ENCODE assay signal across 8 mouse cellular contexts in the genomic region with DNA sequence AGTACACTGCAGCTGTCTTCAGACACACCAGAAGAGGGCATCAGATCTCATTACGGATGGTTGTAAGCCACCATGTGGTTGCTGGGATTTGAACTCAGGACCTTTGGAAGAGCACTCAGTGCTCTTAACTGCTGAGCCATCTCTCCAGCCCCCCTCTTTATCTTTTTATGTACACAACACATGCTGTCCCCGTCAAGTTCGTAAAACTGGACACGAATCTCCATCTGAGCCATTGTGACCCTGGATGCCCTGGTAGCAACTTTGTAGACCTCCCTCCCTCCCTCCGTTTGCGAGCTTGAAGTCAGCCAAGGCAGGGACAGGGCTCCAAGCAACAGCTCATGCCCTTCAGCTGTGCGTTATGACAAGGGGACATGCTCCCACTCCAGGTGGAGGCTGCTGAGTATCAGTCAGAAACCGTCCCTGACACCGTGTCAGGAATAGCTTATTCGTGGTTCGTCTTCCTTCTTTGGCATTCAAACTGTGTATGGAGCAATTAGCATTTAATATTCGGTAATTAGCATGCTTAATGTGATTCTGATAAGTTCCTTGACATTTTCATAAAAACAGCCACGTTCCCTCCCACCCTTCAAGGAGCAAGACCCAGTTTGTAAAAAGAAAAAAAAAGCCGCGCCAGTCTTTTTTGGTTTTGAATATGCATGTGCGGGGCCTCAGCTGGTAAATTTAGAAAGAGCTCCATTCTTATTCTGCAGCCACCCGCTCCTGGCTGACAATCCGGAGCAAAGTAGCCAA. TPM values are rescaled to one million over a fixed set of nuclear protein-coding genes. Genes with fewer than 3 reads are reported as not detected.
A peak's percentile ranks its signal among the peaks of the same experiment; 100 is the strongest.
DNase-seq lines count a peak whose midpoint lies in the region; ATAC-seq and TF ChIP-seq lines count a peak whose summit lies in the region.

No protein-coding gene starts in this region.

- no peak for TF ChIP-seq POLR2A in CH12.LX (IDR thresholded peaks at IDR 0.05; ENCODE audit: low read depth, low read length)

- H3K9me3 ChIP-seq in heart, embryonic 11.5 days (replicated peaks; ENCODE audit: control insufficient read depth, low read length), result no peaks in the 10 kb centered on the region
- H3K9me3 ChIP-seq in CH12.LX (replicated peaks; ENCODE audit: low read length), result peaks cover 12% of the 10 kb centered on the region
- no peaks in the 10 kb centered on the region for H3K9me3 ChIP-seq in hindbrain, embryonic 15.5 days
- no peaks in the 10 kb centered on the region for H3K9me3 ChIP-seq in midbrain, embryonic 10.5 days (replicated peaks)

- H3K27ac ChIP-seq in heart, embryonic 11.5 days (ENCODE audit: low read depth, low read length), result peak overlapping the region; percentile 57; the same call in 1 of the 2 replicates
- peak overlapping the region; percentile 70 for H3K27ac ChIP-seq in CH12.LX (ENCODE audit: insufficient read depth, low read depth)
- H3K27ac ChIP-seq in hindbrain, embryonic 15.5 days (replicated peaks), result peak overlapping the region; percentile 85
- H3K27ac ChIP-seq in midbrain, embryonic 10.5 days (replicated peaks), result peak overlapping the region; percentile 93

- peaks cover 7% of the 10 kb centered on the region for H3K4me1 ChIP-seq in heart, embryonic 11.5 days (ENCODE audit: control insufficient read depth, insufficient read depth, low read length)
- peaks cover 15 to 29% of the 10 kb centered on the region in 2 experiments for H3K4me1 ChIP-seq in CH12.LX (ENCODE audit: control insufficient read depth in 1 of 2, insufficient read depth in 2 of 2)
- H3K4me1 ChIP-seq in hindbrain, embryonic 15.5 days (replicated peaks), result peaks cover 18% of the 10 kb centered on the region
- peaks cover 25% of the 10 kb centered on the region for H3K4me1 ChIP-seq in midbrain, embryonic 10.5 days

- 6% methylated on average over 18 of the region's 18 CpGs for WGBS in heart, embryonic 11.5 days (ENCODE audit: insufficient replicate concordance)
- 5% methylated on average over 18 of the region's 18 CpGs for WGBS in hindbrain, embryonic 15.5 days
- WGBS in midbrain, embryonic 10.5 days, result 11% methylated on average over 18 of the region's 18 CpGs

- in situ Hi-C loops in CH12.LX (cut with MboI; ENCODE audit: low pct_ligation_motif_present, low pct_unique_long_range_greater_than_20kb, low sequenced_read_pairs), result no loop called here

- peak overlapping the region; percentile 96 for H3K4me3 ChIP-seq in heart, embryonic 11.5 days (ENCODE audit: low read depth, low read length)
- peak overlapping the region; percentile 57 to 88 (median 58) for H3K4me3 ChIP-seq in CH12.LX (replicated peaks in 1 of 3; ENCODE audit: low read depth in 2 of 3, low read length in 2 of 3, poor library complexity in 1 of 3)
- peak overlapping the region; percentile 99 for H3K4me3 ChIP-seq in hindbrain, embryonic 15.5 days
- peak overlapping the region; percentile 98 for H3K4me3 ChIP-seq in midbrain, embryonic 10.5 days

- no peak for DNase-seq in heart, postnatal 4 days
- peak; percentile 47 for DNase-seq in CH12.LX (ENCODE audit: extremely low read depth)
- DNase-seq in embryo, embryonic 11 days, result peak; percentile 62
- peak; percentile 41 for DNase-seq in midbrain, embryonic 10.5 days (ENCODE audit: low spot score)
- DNase-seq in urinary bladder, adult 2 months (ENCODE audit: low spot score), result no peak
- DNase-seq in right cerebral cortex, postnatal 36 days (ENCODE audit: low spot score in 2 of 2), result no peak

- TF ChIP-seq EP300 in CH12.LX (IDR thresholded peaks at IDR 0.05; ENCODE audit: low read length), result no peak; the same call in 1 of the 2 replicates

- peaks cover 27% of the 10 kb centered on the region for H3K79me2 ChIP-seq in CH12.LX (replicated peaks; ENCODE audit: control insufficient read depth, extremely low read depth, insufficient read depth, poor library complexity, severe bottlenecking)

- TF ChIP-seq CTCF in CH12.LX (conservative IDR thresholded peaks at IDR 0.05 in 1 of 2, IDR thresholded peaks at IDR 0.05 in 1 of 2; ENCODE audit: low read depth in 2 of 2, low read length in 2 of 2), result no peak

- ATAC-seq in heart, embryonic 11.5 days (replicated peaks; ENCODE audit: insufficient number of reproducible peaks, low FRiP score, low TSS enrichment), result no peak
- ATAC-seq in hindbrain, embryonic 15.5 days (ENCODE audit: low FRiP score, low read depth), result no peak

- peaks cover 19% of the 10 kb centered on the region for H3K36me3 ChIP-seq in heart, embryonic 11.5 days (ENCODE audit: control insufficient read depth, insufficient read depth, low read length)
- H3K36me3 ChIP-seq in CH12.LX (replicated peaks in 1 of 2; ENCODE audit: control insufficient read depth in 1 of 2, insufficient read depth in 1 of 2, low read length in 1 of 2), result peaks cover 23 to 33% of the 10 kb centered on the region in 2 experiments
- peaks cover 24% of the 10 kb centered on the region for H3K36me3 ChIP-seq in hindbrain, embryonic 15.5 days
- peaks cover 32% of the 10 kb centered on the region for H3K36me3 ChIP-seq in midbrain, embryonic 10.5 days

- dilution Hi-C loops in CH12.LX (cut with MboI; ENCODE audit: extremely low pct_ligation_motif_present, extremely low pct_unique_long_range_greater_than_20kb, low sequenced_read_pairs), result no loop called here

- peak overlapping the region; percentile 59; the same call in 1 of the 2 replicates for H3K9ac ChIP-seq in heart, embryonic 11.5 days (ENCODE audit: low read depth, low read length)
- peak overlapping the region; percentile 42; the same call in 1 of the 2 replicates for H3K9ac ChIP-seq in CH12.LX (ENCODE audit: insufficient read depth, low read depth)
- peak overlapping the region; percentile 55 for H3K9ac ChIP-seq in hindbrain, embryonic 15.5 days

- no peaks in the 10 kb centered on the region for H3K27me3 ChIP-seq in heart, embryonic 11.5 days (ENCODE audit: control insufficient read depth, insufficient read depth, low read length)
- no peaks in the 10 kb centered on the region for H3K27me3 ChIP-seq in CH12.LX (replicated peaks)
- H3K27me3 ChIP-seq in hindbrain, embryonic 15.5 days, result no peaks in the 10 kb centered on the region
- no peaks in the 10 kb centered on the region for H3K27me3 ChIP-seq in midbrain, embryonic 10.5 days (ENCODE audit: low read depth, poor library complexity, severe bottlenecking)

- no peak for TF ChIP-seq RAD21 in CH12.LX (IDR thresholded peaks at IDR 0.05; ENCODE audit: low read depth, low read length)

- peak overlapping the region; percentile 95 for H3K4me2 ChIP-seq in heart, embryonic 11.5 days
- peak overlapping the region; percentile 80 for H3K4me2 ChIP-seq in CH12.LX (ENCODE audit: insufficient read depth, low read depth, poor library complexity, severe bottlenecking)
- H3K4me2 ChIP-seq in hindbrain, embryonic 15.5 days, result peak overlapping the region; percentile 82

RNA-seq across cellular contexts. Expression of gene Srm, which starts 0.7 kb away (rescaled TPM):
- polyA plus RNA-seq in heart, embryonic 11.5 days (2014; fragmentation: Nextera tagmentation; extraction: Ambion mirVana), result 129 and 155 TPM in 2 replicates
- 10 to 100 TPM; 33.0 to 34.7 TPM for total RNA-seq in heart, postnatal 4 days (2021)
- total RNA-seq in CH12.LX (2012; rRNA removed) (151 and 213 TPM in 2 replicates), CH12.LX (2014; rRNA removed) (127 and 136 TPM in 2 replicates)
- polyA plus RNA-seq in CH12.LX (2012; ENCODE audit: insufficient read length, low read depth), result 521 and 640 TPM in 2 replicates
- polyA plus RNA-seq in hindbrain, embryonic 15.5 days (2015; fragmentation: Nextera tagmentation; extraction: Ambion mirVana), result 181 and 194 TPM in 2 replicates
- 191 and 236 TPM in 2 replicates for polyA plus RNA-seq in midbrain, embryonic 10.5 days (2016; fragmentation: Nextera tagmentation; extraction: Ambion mirVana)
- polyA plus RNA-seq in urinary bladder, adult 2 months (2012; rRNA removed), result 48.4 and 51.9 TPM in 2 replicates

RNA-seq across cellular contexts. Expression of gene Masp2, which starts 11.8 kb away (rescaled TPM):
- polyA plus RNA-seq in heart, embryonic 11.5 days (2014; fragmentation: Nextera tagmentation; extraction: Ambion mirVana), result 0.37 TPM in 1 of 2 replicates, not detected in the other
- total RNA-seq in heart, postnatal 4 days (2021), result under 1 TPM in 1 of 2 experiments, not detected in 1; 0.25 TPM
- total RNA-seq in CH12.LX (2012; rRNA removed), result 0.85 and 1.3 TPM in 2 replicates
- 0.11 TPM in 1 of 2 replicates, not detected in the other for total RNA-seq in CH12.LX (2014; rRNA removed)
- polyA plus RNA-seq in CH12.LX (2012; ENCODE audit: insufficient read length, low read depth), result 0.21 TPM in 1 of 2 replicates, not detected in the other
- 0.43 and 1.2 TPM in 2 replicates for polyA plus RNA-seq in hindbrain, embryonic 15.5 days (2015; fragmentation: Nextera tagmentation; extraction: Ambion mirVana)
- polyA plus RNA-seq in midbrain, embryonic 10.5 days (2016; fragmentation: Nextera tagmentation; extraction: Ambion mirVana), result 0.12 and 0.45 TPM in 2 replicates
- 0.58 and 0.72 TPM in 2 replicates for polyA plus RNA-seq in urinary bladder, adult 2 months (2012; rRNA removed)

RNA-seq across cellular contexts. Expression of gene Exosc10, which starts 32.4 kb away (rescaled TPM):
- polyA plus RNA-seq in heart, embryonic 11.5 days (2014; fragmentation: Nextera tagmentation; extraction: Ambion mirVana), result 75.0 and 79.4 TPM in 2 replicates
- 10 to 100 TPM; 62.4 to 66.2 TPM for total RNA-seq in heart, postnatal 4 days (2021)
- 61.8 and 75.4 TPM in 2 replicates for total RNA-seq in CH12.LX (2012; rRNA removed)
- total RNA-seq in CH12.LX (2014; rRNA removed), result 36.7 and 40.1 TPM in 2 replicates
- polyA plus RNA-seq in CH12.LX (2012; ENCODE audit: insufficient read length, low read depth), result 90.7 and 108 TPM in 2 replicates
- 88.5 and 91.7 TPM in 2 replicates for polyA plus RNA-seq in hindbrain, embryonic 15.5 days (2015; fragmentation: Nextera tagmentation; extraction: Ambion mirVana)
- polyA plus RNA-seq in midbrain, embryonic 10.5 days (2016; fragmentation: Nextera tagmentation; extraction: Ambion mirVana), result 96.2 and 98.8 TPM in 2 replicates
- 31.4 and 40.2 TPM in 2 replicates for polyA plus RNA-seq in urinary bladder, adult 2 months (2012; rRNA removed)

RNA-seq across cellular contexts. Expression of gene Tardbp, which starts 36.2 kb away (rescaled TPM):
- polyA plus RNA-seq in heart, embryonic 11.5 days (2014; fragmentation: Nextera tagmentation; extraction: Ambion mirVana), result 118 and 135 TPM in 2 replicates
- 100 to 1,000 TPM; 198 to 204 TPM for total RNA-seq in heart, postnatal 4 days (2021)
- total RNA-seq in CH12.LX (2012; rRNA removed), result 176 and 238 TPM in 2 replicates
- 341 and 403 TPM in 2 replicates for total RNA-seq in CH12.LX (2014; rRNA removed)
- 617 and 618 TPM in 2 replicates for polyA plus RNA-seq in CH12.LX (2012; ENCODE audit: insufficient read length, low read depth)
- 167 and 192 TPM in 2 replicates for polyA plus RNA-seq in hindbrain, embryonic 15.5 days (2015; fragmentation: Nextera tagmentation; extraction: Ambion mirVana)
- 427 and 457 TPM in 2 replicates for polyA plus RNA-seq in midbrain, embryonic 10.5 days (2016; fragmentation: Nextera tagmentation; extraction: Ambion mirVana)
- 252 and 403 TPM in 2 replicates for polyA plus RNA-seq in urinary bladder, adult 2 months (2012; rRNA removed)

RNA-seq across cellular contexts. Expression of gene Gm572, which starts 52.5 kb away (rescaled TPM):
- polyA plus RNA-seq in heart, embryonic 11.5 days (2014; fragmentation: Nextera tagmentation; extraction: Ambion mirVana), result 0.19 and 0.27 TPM in 2 replicates
- total RNA-seq in heart, postnatal 4 days (2021), result 1 to 10 TPM; 4.1 to 4.9 TPM
- total RNA-seq in CH12.LX (2012; rRNA removed), result not detected in 2 replicates
- not detected in 2 replicates for total RNA-seq in CH12.LX (2014; rRNA removed)
- not detected in 2 replicates for polyA plus RNA-seq in CH12.LX (2012; ENCODE audit: insufficient read length, low read depth)
- not detected in 2 replicates for polyA plus RNA-seq in hindbrain, embryonic 15.5 days (2015; fragmentation: Nextera tagmentation; extraction: Ambion mirVana)
- polyA plus RNA-seq in midbrain, embryonic 10.5 days (2016; fragmentation: Nextera tagmentation; extraction: Ambion mirVana), result 0.09 TPM in 1 of 2 replicates, not detected in the other
- 0.04 TPM in 1 of 2 replicates, not detected in the other for polyA plus RNA-seq in urinary bladder, adult 2 months (2012; rRNA removed)

Comparison
In these comparisons a context has a peak if more than half of its experiments do, and no peak if none do; other contexts are left out.
1. DNase-seq: peak in CH12.LX (single experiment), embryo, embryonic 11 days (single experiment) and midbrain, embryonic 10.5 days (single experiment); none in heart, postnatal 4 days (single experiment), urinary bladder, adult 2 months (single experiment) and right cerebral cortex, postnatal 36 days (0 of 2).
2. Peak in every context shown above with its lines, with median percentiles within 50 percentile points of each other: H3K27ac ChIP-seq, H3K4me2 ChIP-seq, H3K4me3 ChIP-seq and H3K9ac ChIP-seq.